Mouse (Mus musculus) layer of hippocampus, adult 18-20 months (tissue): ENCODE results near the gene Mlf2. TPM values are rescaled to one million over a fixed set of nuclear protein-coding genes. Genes with fewer than 3 reads are reported as not detected.
"Not testable (repeated sequence)": the region's sequence is repeated elsewhere in the genome, so short reads cannot be mapped to it uniquely, and the experiment has no call there.

ENCODE experiments used
- DNase-seq, 2 experiments: peaks; one replicate each; pipeline ENCODE4 v3.0.0; 2022; ENCODE audit warnings: low spot score in 2 of 2
- long read RNA-seq: library from polyadenylated mRNA; stranded (forward); transcript quantifications from one replicate; pipeline ENCODE4 v2.0.0, GENCODE M21; 2021
- total RNA-seq, 2 experiments: library from RNA; stranded (reverse); gene quantifications; 2 replicates each; pipeline ENCODE4 v1.2.3; 2021

The Mlf2 gene
- total RNA-seq: 100 to 1,000 TPM; 631 to 670 TPM
- long read RNA-seq, transcript Mlf2-202 (9 exons, 1,475 nt): major isoform, 575 of 741 reads
- long read RNA-seq, transcript Mlf2-201 (9 exons, 1,451 nt): minor isoform, 57 of 741 reads
- long read RNA-seq, partial matches to known transcripts: 90 of 741 reads
- long read RNA-seq, other reads (novel, unspliced or antisense): 18 of 741 reads

GRCm38 (mm10) chr6:124930754-124931524, at the start of gene Mlf2:
Gene Mlf2 (plus strand): TSS chr6:124931386.
- DNase-seq: peak; percentile 96 to 99

- DNase-seq: no peak
Observed at GRCm38 (mm10) chr6:124881821-124882220, 49.4 kb upstream of the Mlf2 start.

- no peak for DNase-seq
Observed at GRCm38 (mm10) chr6:124883351-124883750, 47.8 kb upstream of the Mlf2 start.

GRCm38 (mm10) chr6:124884714-124885500, 46.3 kb upstream of the Mlf2 start:
- no peak for DNase-seq

GRCm38 (mm10) chr6:124885956-124886381, 45.2 kb upstream of the Mlf2 start:
- no peak for DNase-seq

- DNase-seq: no peak
Observed at GRCm38 (mm10) chr6:124887986-124888385, 43.2 kb upstream of the Mlf2 start, which contains the start of gene Cd4. Gene Cd4 (minus strand): TSS chr6:124888221.

GRCm38 (mm10) chr6:124888555-124889125, 42.5 kb upstream of the Mlf2 start:
- no peak for DNase-seq

GRCm38 (mm10) chr6:124890997-124891396, 40.2 kb upstream of the Mlf2 start:
- DNase-seq: no peak

GRCm38 (mm10) chr6:124894113-124894512, 37.1 kb upstream of the Mlf2 start:
- not testable (repeated sequence) for DNase-seq

- no peak for DNase-seq
Observed at GRCm38 (mm10) chr6:124898359-124898758, 32.8 kb upstream of the Mlf2 start.

GRCm38 (mm10) chr6:124900056-124900800, 31.0 kb upstream of the Mlf2 start:
- DNase-seq: no peak

GRCm38 (mm10) chr6:124900801-124901480, 30.2 kb upstream of the Mlf2 start:
- no peak for DNase-seq

GRCm38 (mm10) chr6:124901851-124902250, 29.3 kb upstream of the Mlf2 start:
- no peak for DNase-seq

GRCm38 (mm10) chr6:124903580-124904151, 27.5 kb upstream of the Mlf2 start:
- peak; percentile 80 to 95 for DNase-seq

GRCm38 (mm10) chr6:124904161-124904981, 26.8 kb upstream of the Mlf2 start:
- peak; percentile 73 to 89 for DNase-seq

GRCm38 (mm10) chr6:124904991-124905860, 26.0 kb upstream of the Mlf2 start:
- no peak for DNase-seq

GRCm38 (mm10) chr6:124907767-124908166, 23.4 kb upstream of the Mlf2 start:
- DNase-seq: no peak

GRCm38 (mm10) chr6:124910032-124910431, 21.2 kb upstream of the Mlf2 start:
- DNase-seq: no peak
